Mouse (Mus musculus) ovary, postnatal 14 days (tissue): ENCODE measurements around the gene Prdx1.

Experiments
- DNase-seq: peaks from one replicate; pipeline ENCODE4 v3.0.0; 2022; ENCODE audit warnings: low spot score

Gene Prdx1

GRCm38 (mm10) chr4:116727401-116727800, 42.1 kb downstream of the Prdx1 start:
- no peak for DNase-seq

DNA sequence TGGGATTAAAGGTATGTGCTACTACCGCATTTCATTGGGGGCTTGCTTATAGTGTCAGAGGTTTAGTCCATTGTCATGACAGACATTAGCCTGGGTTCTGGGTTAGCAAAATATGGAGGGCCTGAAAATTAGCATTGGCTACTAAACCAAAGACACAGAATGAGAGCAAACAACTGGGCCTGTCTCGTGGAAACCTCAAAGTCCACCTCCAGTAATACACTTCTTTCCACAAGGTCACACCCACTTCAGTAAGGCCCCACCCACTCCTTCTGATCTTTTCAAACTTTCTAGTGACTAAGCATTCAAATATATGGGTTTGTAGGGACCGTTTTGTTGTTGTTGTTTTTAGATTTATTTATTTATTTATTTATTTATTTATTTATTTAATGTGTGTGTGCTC, 44.2 kb downstream of the Prdx1 start:
- no peak for DNase-seq

- no peak for DNase-seq
Measured at GRCm38 (mm10) chr4:116731077-116731476, 45.7 kb downstream of the Prdx1 start.

DNA sequence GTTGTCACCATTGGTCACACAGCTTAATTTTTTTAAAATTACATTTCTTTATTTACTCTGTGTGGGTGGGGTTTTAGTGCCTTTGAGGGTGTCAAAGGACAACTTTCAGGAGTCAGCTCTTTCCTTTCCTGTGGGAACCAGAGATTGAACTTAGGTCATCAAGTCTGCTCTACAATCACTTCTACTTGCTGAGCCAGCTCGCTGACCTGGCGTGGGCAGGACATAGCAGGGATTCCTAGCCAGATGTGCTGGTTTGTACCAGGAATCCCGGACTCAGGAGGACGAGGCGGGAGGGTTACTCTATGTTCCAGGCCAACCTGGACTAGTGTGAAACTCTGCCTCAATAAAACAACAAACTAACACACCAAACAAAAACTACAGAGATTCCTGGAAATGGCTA, 47.0 kb downstream of the Prdx1 start:
- no peak for DNase-seq

- no peak for DNase-seq
Measured at GRCm38 (mm10) chr4:116734996-116735395, 49.7 kb downstream of the Prdx1 start.

GRCm38 (mm10) chr4:116738972-116739751, 53.8 kb downstream of the Prdx1 start:
- DNase-seq = no peak

DNA sequence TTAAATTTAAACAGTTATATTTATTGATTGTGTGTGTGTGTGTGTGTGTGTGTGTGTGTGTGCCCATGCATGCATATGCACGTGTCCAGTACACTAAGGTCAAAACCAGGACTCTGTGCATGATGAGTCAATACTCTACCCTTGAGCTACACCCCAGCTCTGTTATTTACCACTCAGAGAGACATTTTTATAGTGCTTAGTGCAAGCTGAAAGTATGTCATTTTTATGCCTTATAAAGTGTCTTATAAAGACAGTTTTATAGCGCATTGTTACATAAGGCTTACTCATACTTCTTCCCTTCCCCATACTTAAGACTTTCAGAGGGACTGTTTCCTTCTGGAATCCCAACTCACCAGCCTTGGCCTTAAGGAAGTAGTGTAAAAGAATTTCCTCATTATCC, 64.4 kb downstream of the Prdx1 start:
- no peak for DNase-seq
